Mouse (Mus musculus) gastrocnemius, postnatal 36 days (tissue): ENCODE data around the gene Tmcc1. TPM values are rescaled to one million over a fixed set of nuclear protein-coding genes. Genes with fewer than 3 reads are reported as not detected.
A peak's percentile ranks its signal among the peaks of the same experiment; 100 is the strongest.

ENCODE experiments used
- DNase-seq, 2 experiments: peaks; one replicate each; pipeline ENCODE4 v3.0.0; 2022
- intact Hi-C: fragments of 180-260 bp; cut with DNase I; formaldehyde crosslinking; loops from one replicate; pipeline ENCODE4 v1.15.1; 2025
- total RNA-seq, 2 experiments: library from RNA; stranded (reverse); gene quantifications; 2 replicates each; pipeline ENCODE4 v1.2.3; 2021

Tmcc1 gene
- total RNA-seq, 2 experiments from 2014 or later: 46.3 to 59.5 TPM

- intact Hi-C loops: no loop called here
- no peak for DNase-seq
These were observed 194.5 kb downstream of the Tmcc1 start for GRCm38 (mm10) chr6:115998758-115999157.

DNA sequence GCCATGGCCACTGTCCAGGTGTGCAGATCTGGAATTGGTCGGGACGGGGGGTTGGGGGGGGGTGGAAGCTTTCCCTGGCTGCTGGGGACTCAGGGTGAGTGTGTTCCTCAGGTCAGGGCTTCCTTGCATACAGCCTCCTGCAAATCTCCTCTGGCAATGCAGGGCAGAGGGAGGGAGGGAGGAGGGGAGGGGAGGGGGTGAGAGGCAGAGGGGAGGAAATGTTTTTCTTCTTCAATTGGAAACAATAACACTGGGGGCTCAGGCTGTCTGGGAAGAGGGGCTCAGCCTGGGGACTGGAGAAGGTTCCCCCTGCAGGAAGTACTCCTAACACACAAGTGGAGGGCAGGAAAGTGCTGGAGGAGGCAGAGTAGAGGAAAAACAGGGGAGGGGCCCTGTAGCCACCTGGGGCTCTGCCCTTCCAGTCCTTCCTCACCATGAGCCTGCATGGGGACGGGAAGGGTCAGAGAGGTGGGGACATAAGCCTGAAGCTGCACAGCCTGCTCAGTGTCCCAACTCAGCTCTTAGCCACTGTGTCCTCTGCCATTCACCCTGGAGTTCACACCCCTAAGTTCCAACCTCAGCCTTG, 195.5 kb downstream of the Tmcc1 start:
- intact Hi-C loops: no loop called here
- no peak for DNase-seq

DNA sequence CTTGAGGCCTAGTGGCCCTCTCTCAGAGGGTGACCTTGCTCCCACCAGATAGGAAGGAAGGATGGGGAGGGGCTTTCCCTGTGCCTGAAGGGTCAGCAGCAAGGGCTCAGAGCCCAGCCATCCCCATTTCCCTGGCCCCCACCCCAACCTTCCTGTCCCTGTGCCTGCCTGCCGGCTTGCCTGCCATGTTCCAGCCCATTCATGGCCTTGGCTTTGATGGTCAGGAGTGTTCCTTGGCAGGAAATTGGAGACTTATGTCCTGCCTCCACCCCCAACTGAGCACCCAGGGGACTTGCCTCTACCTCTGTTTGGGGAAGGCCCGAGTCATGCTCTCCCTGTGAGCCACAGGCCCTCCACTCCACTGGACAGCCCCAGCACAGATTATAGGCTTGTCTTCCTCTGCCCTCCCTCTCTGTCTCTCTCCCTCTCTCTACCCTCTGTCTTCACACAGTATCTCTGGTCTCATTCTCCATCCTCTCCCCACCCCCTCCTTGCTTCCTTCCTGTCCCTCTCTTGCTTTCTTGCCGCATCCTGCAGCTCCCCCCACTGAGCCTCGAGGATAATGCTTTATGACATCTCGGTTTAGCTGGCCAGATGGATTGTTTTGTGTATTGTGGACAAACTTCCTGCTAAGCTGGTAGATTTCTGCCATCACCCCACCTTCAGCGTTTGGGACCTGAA, 197.0 kb downstream of the Tmcc1 start:
- no peak for DNase-seq
- intact Hi-C loops: no loop called here

DNA sequence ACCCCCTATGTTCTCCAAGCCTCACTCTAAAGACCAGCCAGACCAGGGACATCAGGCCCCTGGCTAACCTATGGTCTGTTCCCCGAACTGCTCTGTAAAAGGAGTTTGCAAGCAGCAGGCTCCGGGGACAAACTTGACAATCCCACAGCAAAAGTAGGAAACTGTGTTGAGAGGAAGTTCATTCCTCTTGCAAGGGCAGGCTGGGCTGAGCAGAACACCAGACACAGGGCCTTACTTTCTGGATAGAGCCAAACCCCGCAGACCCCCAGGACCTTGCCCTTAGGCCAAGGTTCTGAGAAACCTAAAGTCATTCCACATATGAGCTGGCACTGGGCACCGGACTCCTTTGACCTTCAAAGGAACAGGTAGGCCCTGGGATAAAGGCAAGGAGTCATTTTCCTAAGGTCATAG, 197.8 kb downstream of the Tmcc1 start:
- intact Hi-C loops: no loop called here
- no peak for DNase-seq

- peak; percentile 93 to 97 for DNase-seq
- intact Hi-C loops: loop anchor here (5.0 kb wide), 1 partner anchor 38 kb away; no protein-coding TSS in a partner anchor
These were observed 198.3 kb downstream of the Tmcc1 start, which contains the start of gene Plxnd1 for GRCm38 (mm10) chr6:115994877-115995520. Gene Plxnd1 (minus strand): TSS chr6:115995005.

DNA sequence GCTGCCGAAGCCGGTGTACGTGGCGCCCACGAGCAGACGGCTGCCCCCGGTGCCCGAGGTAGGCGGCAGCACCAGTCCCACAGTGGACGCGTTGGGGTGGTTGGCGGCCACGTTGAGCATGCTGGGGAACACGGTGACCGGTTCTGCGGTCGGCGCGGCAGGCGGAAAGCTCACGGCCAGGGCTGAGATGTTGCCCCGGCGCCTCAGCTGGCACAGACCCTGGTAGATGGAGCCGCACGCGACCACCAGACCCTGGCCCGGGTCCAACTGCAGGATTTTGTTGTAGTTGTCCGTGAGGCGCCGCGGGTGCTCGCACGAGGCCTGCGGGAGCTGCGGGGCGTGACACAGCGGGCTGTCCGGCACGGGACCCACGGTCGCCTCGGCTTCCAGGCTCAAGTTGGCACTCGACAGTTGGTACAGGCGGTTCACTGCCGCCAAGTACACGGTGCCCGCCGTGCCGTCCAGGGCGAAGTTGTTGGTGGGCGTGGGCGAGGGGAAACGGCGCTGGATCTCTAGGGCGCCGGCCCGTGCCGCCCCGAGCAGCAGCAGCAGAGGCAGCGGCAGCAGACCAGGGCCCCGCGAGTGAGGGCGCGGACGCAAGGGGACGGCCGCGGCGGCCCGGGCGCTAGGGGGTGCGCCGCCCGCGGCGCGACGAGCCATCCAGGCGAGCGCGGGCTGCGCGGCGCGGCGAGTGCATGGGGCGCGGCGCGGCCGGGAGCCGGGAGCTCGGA, 199.0 kb downstream of the Tmcc1 start:
- no peak for DNase-seq
- intact Hi-C loops: loop anchor here (5.0 kb wide), 1 partner anchor 37 kb away; no protein-coding TSS in a partner anchor

- no peak for DNase-seq
- intact Hi-C loops: loop anchor here (5.0 kb wide), 1 partner anchor 36 kb away; no protein-coding TSS in a partner anchor
These were observed 199.7 kb downstream of the Tmcc1 start for GRCm38 (mm10) chr6:115993463-115994145.

DNA sequence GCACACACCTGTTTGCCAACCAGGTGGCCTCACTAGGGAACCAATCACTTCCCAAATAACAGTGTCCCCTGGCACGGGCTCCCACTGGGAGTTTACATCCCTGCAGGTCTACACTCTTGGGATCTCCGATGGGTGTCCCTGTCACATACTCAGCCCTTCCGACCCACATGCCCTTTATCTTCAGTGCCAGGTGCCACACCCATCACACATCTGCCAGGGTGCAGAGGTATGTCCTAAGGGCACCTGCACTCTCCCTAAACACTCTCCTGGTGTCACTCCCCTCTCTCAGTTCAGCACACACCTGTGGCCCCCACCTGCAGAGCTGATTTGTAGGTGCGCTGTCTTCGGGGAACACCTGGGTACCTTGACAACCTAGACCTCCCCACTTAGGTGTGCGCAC, 200.3 kb downstream of the Tmcc1 start:
- DNase-seq: no peak
- intact Hi-C loops: loop anchor here (5.0 kb wide), 1 partner anchor 36 kb away; no protein-coding TSS in a partner anchor

GRCm38 (mm10) chr6:115991881-115992620, 201.2 kb downstream of the Tmcc1 start:
- no peak for DNase-seq
- intact Hi-C loops: loop anchor here (5.0 kb wide), 1 partner anchor 35 kb away; no protein-coding TSS in a partner anchor

DNA sequence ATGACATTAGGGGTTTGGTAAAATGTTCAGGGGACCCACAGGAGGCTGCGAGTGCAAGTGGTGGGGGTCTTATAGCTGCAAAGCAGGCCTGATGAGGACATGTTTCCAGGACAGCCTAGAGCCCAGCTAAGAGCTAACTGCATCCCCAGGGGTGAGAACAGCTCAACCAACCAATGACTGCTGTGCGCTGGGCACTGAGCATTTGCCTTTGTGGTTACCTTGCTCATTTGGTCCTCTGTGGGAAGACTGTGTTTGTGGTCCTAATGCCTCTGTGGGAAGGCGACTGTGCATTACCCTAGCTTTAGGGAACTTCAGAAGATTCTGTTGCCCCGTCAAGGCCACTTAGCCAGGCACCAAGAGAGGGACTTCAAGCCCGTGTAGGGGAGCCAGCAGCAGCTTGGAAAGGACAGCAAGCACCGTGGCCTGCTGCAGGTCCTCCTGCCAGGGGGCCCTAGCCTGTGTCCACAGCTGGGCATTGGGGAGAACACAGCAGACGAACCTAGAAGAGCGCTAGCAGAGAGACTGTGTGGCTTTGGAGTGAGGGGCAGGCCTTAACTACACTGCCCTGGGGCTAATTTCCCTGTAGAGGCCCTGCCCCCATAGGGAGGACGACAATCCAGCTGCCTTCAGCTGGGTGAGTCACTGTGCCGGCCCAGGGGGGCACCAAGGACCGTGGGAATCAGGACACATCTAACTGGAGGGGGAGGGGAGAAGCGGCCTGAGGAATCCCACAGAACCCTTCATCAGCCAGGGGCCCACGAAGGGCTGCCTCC, 202.0 kb downstream of the Tmcc1 start:
- no peak for DNase-seq
- intact Hi-C loops: loop anchor here (5.0 kb wide), 1 partner anchor 34 kb away; no protein-coding TSS in a partner anchor

DNA sequence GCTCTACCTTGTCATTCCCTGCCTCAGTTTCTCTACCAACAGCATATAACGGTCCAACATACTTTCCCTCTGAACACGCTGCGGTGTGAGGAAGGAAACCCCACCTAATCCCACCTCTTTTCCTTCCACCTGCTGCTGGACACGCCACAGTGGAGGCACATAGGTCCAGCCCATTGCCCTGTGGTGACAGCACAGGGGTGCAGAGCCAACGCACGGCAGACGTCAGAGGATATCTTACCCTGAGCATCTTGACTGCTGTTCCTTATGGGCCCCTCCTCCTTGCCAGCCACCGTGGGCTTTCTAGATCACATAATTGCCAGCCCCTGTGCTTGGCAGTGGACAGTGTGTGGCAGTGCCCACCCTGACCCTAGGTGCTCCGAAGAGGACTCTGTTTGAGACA, 202.8 kb downstream of the Tmcc1 start:
- intact Hi-C loops: loop anchor here (5.0 kb wide), 1 partner anchor 33 kb away; no protein-coding TSS in a partner anchor
- no peak for DNase-seq

DNA sequence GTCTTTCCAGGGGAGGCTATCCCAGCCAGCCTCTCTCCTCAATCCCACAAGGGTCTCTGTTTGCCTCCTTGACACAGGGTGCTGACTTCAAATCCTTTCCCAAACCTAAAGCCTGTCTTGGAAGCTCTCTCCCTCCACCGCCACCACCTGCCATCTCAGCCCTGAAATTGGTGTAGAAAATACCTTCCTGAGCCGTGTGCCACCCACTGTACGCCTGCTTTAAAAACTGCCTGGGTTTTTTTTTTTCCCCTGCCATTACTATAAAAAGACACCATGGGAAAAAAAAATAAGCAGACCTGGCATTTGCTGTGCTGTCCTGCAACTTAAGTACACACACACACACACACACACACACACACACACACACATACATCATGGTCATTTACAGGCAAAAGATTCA, 203.2 kb downstream of the Tmcc1 start:
- DNase-seq: no peak
- intact Hi-C loops: loop anchor here (5.0 kb wide), 1 partner anchor 33 kb away; no protein-coding TSS in a partner anchor

DNA sequence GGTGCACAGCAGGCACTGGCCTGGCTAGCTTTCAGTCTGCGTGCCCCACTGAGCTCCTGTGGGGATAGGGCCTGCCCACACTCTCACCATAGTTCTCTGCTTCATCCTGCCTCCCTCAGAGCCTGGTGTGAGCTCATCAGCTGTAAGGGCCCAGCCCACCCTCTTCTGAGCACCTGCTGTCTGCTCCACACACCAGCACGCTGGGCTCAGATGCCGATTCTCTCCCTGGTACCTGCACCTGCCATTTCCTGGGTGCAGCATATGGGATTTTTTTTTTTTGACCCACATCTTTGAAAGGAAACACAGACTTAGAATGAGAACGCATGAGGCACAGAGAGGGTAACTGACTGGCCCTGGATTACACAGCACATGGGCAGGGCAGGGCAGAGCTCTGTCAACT, 203.7 kb downstream of the Tmcc1 start:
- no peak for DNase-seq
- intact Hi-C loops: loop anchor here (5.0 kb wide), 1 partner anchor 32 kb away; no protein-coding TSS in a partner anchor

DNA sequence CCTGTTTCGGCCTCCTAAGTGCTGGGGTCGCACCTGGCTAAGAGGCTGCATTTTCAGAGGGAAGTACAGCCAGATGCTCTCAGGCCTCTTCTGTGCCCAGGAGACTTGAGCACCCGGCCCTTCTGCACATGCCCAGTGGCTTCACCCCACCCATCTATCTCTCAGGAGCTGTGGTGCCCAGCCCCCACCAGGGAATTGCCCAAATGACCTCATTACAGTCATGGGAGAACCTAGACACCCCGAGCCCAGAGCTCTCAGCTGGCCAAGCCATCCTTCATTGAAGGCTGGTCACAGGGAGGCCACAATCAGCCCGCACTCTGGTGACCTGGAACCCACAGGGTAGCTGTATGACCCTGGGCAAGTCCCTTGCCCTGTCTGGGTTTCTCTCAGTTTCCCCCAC, 204.3 kb downstream of the Tmcc1 start:
- no peak for DNase-seq
- intact Hi-C loops: no loop called here

DNA sequence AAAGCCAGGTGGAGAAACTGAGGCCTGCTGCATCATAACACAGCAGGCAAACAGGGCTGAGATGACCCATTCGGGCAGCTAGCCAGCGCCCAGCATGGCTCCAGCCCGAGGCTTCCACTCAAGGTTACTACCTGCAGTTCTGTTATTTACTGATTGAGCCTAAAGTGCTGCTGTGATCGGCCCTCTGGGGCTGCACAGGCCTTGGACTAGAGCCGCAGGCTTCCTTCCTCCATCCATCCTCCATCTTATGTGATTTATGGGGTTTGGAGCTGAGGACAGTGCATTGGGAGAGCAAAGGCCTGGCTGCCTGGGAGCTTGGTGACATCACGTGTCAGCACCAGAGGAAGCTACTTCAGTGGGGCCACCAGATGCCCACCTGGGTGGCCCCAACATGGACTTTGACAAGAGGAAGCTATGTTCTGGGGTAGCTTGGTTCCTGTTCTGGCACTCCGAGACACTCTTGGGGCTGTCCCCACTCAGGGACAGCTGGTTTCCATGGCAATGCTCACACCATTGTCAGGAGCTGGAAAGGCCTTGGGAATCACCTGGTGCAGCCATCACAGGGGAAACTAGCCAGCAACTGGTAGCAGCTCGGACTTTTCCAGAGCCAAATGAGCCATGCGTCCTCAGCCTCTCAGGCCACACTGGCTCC, 206.1 kb downstream of the Tmcc1 start:
- no peak for DNase-seq
- intact Hi-C loops: no loop called here

- DNase-seq: no peak
- intact Hi-C loops: no loop called here
These were observed 206.7 kb downstream of the Tmcc1 start for GRCm38 (mm10) chr6:115986472-115987095.

- no peak for DNase-seq
- intact Hi-C loops: no loop called here
These were observed 207.7 kb downstream of the Tmcc1 start for GRCm38 (mm10) chr6:115985622-115986021.

DNA sequence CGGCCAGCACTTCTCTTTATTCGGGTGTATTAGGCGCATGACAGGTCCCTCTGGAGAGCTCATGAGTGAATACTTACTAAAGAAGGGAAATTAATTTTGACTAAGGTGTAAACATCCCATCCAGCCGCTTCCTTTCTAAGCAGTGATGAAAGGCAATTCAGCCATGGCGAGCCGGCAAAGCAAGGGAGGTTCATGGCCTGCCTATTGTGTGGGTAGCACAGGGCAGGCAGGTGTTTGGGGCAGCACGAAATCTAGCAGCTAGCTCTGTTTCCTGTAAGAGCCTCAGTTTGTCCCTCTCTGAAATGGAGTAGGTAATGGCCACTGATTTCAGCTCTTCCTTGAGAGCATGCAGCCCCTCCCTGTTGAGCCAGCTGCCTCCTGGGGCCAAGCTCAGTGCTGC, 208.7 kb downstream of the Tmcc1 start:
- intact Hi-C loops: no loop called here
- no peak for DNase-seq
